Mouse (Mus musculus) gastrocnemius, adult 8-10 months (tissue): Measurements from ENCODE around the gene Focad. TPM values are rescaled to one million over a fixed set of nuclear protein-coding genes. Genes with fewer than 3 reads are reported as not detected.

Experiments
- DNase-seq, 2 experiments: peaks; one replicate each; pipeline ENCODE4 v3.0.0; 2022; ENCODE audit warnings: low spot score in 2 of 2
- total RNA-seq, 4 experiments: library from RNA; stranded (reverse); gene quantifications; 2 replicates each; pipeline ENCODE4 v1.2.4; 2022

Gene Focad
- total RNA-seq, 4 experiments from 2014 or later = 10.0 to 14.7 (median 11.2) TPM

DNA sequence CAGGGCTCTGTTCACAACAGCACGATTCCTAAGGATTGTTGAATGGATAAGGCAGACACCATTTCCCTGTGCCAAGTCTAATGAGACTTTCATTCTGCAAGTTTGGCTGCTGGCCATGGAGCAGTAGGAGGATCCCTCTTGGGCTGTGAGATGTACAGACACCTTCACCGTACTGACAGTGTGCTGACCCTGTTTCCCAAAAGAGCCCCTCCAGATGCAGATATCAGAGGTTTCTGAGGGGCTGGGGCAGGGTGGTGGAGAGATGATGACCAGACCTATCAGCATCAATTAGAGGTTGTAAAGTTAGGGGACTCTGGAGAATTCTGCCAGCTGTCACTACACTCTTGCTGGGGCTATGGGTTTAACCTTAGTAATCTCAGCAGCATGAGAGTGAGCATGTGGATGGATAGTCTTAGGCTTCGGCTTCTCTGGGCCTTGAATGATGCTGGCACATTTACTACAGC lies 115.0 kb downstream of the Focad start:
- no peak for DNase-seq

DNA sequence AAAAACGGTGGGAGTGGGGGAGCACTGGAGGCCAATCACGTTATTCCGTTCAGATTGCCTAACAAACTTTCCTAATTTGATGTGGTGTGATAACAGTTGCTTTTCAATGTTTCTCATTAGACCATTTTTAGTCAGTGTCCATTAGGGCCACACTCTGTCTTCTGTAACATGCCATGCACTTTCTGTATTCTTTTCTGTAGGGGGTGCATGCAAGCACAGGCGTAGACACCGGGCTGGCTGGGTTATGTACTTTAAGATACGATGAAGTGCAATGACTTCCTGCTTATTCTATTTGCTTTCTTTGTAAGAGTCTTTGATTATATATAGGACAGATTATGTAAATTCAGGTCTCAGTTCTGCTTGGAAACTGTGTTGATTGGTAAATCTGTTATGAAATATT lies 116.2 kb downstream of the Focad start:
- no peak for DNase-seq

DNA sequence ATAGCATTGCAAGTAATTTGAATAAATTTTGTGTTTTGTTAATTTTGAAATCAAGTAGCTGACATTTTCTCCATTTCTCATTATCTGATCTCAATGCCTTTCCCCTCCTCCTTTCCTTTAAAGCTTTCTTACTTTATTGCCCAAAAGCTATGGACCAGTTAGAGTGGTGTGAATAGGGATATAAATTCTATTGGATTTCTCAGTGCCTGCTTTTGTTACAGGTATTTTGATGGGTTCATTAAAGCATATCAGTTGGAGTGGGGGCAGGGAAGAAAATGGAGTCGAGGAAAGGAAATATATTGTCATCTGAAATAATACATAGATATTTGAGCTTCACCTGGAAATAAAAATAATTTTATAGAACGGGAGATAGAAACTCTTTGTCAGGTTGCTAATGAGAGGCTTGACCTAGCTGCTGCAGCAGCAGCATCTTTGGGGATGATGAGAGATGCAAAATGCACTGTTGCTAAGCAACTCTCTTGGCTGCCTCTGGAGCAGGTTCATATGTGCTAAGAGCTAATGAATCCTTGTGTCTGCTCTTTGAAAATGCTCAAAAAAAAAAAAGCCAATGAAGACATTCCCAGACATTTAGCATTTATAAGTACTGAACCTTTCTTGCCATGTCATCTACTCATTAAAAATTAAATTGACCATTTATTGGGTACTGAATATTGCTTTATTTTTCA lies 116.9 kb downstream of the Focad start:
- no peak for DNase-seq

DNA sequence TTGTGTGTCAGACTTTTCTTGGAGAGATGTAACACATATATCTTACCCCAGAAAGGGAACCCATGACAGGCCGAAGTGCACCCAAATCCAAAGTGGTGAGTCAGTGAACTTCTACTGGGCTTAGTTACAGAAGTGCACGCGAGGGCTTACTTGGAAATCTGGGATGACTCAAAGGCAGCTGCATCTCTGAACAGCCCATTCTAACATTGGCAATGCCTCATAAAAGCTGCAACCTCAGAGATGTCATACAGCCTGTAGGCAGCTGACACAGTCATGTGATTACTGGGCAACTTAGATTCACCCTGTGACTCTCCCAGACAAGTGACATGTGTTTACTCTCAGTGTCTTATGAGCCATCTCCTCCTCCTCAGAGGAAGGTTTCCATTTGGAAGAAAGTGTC lies 119.5 kb downstream of the Focad start:
- DNase-seq = no peak

DNA sequence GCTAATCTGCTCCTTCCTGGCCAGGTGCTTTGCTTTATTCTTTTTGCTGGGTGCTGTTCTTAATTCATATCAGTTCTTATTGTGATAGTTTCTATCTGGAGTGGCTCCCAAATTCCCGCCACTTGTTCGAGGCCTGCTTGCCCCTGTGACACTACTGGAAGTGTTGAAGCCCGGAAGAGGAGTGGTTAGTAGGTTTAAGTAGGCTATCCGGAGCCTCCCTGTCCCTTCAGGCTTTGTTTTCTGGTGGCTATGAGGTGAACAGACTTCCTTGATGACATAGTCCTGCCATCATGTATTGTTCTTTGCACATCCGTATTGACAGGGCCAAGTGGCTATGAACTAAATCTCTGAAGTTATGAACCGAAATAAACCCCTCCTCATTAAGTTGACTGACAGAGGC lies 123.9 kb downstream of the Focad start:
- no peak for DNase-seq

DNA sequence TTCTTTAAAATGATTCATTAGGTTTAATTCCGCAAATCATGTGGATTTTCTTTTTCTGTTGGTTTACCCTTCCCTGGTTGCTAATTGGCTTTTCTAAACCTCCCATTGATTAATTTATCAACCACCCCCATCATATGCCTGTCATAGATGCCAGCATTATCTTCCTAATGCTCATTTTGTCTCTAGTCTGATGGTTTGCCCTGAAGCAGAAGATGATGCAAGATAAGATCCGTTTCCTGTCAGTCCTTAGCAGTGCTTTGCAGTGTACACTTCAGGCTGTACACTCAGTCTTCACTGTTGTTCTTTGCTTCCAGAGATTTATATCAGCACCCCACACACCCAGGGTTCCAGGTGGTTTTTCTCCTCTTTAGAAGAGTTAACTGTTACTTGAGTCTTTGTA lies 124.4 kb downstream of the Focad start:
- no peak for DNase-seq

DNA sequence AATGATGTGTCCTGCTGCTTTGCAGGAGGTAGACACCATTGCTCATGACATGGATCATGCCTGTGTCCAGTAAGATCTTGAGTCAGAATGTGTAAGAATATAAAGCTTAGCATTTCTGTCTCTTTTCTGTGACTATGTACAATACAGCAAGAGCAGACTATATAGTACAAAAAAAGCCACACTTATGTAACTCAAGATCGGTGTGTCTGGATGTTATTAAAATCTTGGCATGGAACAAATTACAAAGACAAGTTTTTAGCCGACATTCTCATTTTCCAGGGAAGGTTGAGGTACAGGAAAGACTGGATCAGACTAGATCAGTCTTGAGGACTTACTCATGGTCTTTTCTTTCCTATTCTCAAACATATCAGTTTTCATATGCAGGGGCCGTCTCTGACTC lies 136.9 kb downstream of the Focad start:
- DNase-seq = no peak

DNA sequence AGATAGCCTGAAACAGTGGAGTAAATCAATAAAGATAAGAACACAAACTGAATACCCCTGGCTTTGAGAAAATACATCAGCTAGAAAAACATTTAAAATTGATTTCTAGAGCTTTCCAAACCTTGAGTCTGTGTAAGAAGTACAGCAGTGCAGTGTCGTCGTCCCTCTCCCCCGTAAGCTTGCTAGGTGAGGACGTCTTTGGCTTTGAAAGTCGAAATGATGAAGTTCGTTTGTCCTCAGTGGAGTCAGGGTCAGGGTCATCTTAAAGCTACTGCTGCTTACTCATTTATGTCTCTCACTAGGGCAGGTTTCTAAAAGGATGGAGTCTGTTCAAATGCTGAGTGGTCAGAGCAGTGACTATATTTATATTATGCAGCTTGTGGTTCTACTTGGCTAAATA lies 141.5 kb downstream of the Focad start:
- no peak for DNase-seq

DNA sequence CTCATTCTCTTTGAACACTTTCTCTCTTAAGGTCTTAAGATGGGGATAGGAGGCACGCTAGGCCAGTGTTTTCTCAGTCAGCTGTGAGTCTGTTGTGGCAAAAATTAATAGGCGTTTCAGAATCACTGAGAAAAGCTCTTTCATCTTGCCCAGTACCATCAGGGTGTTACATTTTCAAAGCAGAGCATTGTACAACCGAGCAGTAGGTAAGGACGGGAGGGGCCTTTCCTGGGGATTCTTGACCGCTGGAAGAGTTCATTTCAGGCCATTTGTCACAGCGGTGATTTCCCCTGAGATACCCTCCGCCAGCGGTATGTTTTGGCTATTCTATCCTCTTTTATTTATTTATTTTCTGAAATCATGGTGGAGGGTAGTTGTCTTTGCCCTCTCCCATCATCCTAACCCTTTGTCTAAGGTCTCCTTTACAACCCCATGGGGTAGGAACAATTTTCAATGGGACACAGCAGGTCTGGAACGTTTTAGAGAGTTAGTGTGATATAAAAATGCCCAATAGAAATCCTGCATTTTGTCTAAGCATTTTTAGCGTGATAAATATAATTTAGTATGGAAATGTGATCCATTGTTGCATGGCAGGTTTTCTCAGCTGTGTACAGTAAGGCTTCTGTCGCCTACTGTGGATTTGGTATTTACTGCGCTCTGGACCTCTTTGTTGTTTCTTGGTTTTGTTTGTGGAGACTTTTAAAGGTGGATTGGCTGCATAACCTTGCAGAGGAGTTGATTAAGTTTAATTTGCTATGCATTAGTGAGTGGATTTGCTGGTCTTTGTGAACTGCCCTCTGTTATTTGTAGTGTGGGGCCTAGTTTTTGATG lies 142.7 kb downstream of the Focad start:
- DNase-seq = no peak

DNA sequence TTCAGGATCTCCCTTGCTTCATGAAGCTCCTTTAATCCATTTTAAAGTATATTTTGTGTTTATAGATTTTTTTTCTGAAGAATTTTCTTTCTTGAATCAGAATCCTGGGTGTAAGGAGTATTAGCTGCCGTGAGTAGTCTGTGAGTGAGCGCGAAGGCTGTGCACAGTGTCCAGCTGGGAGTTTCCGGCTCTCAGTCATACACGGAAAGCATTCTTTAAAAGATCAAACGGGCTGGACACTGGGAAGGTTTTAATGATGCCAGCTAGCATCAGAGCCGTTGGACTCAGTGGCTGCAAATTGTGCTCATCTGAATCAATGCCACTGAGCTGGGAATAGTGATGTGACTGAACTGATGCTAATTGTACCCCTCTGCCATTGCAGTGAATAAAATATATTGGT lies 143.9 kb downstream of the Focad start:
- no peak for DNase-seq

DNA sequence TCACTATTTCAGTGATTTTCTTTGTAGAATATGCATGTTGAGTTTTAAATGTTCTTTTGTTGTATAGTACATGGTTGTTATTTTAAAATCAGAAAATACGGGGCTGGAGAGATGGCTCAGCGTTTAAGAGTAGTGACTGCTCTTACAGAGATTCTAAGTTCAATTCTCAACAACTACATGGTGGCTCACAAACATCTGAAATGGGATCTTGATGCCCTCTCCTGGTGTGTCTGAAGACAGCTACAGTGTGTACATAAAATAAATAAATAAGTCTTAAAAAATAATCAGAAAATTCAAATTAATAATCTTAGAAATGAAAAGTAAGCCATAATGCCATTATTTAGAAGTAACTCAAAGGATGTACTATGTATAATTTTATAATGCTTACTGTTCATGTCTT lies 149.4 kb downstream of the Focad start:
- DNase-seq = no peak

DNA sequence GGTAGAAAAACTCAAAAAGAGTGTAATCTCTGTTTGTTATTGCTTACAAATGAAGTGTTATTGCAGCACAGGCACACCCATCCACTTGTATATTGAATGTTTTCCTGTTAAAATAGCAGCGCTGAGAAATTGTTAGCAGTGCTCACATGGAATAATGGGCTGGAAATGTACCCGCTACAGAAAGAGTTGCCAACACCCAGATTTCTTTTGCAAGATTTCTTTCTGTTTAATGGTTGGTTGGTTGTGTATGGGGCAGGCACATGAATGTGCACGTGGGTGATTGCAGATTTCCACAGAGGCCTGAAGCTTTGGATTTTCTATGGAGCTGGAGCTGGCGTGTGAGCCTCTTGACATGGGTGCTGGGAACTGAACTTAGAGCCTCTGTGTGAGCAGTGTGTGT lies 151.1 kb downstream of the Focad start:
- no peak for DNase-seq

DNA sequence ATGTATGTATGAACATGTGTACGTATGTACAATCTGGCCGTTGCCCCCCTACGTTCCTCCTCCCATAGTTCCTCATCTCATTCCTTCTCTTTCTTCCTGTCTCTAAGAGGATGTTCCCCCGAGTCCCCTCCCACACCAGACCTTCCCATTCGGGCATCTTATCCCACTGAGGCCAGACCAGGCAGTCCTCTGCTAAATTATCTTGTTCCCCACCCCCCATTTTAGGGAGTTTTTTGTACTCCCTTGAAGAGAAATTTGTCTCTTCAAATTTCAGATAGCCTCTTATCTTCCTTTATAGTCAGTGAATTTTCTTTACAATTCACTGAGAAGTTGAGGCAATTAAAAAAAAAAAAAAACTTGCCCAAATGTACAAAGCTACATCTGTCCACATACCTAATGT lies 166.9 kb downstream of the Focad start:
- DNase-seq = no peak

DNA sequence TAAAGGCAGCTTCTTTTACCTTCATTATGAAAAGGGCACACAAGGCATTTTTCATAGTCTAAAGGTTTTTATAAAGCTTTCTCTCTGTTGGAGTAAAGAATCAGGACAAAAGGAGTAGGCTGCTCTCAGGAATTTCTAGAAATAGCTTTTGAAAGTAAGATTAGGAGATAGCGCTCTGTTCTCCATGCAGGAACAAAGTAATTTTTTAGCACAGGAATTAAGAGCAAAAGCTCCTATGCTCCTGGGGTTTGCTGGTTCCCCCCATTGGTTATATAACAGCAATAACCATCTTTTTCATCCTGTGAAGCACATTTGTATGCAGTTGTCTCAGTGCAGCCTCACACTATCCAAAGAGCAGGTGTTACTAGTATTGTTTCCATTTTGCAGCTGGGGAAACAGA lies 170.1 kb downstream of the Focad start:
- DNase-seq = no peak

DNA sequence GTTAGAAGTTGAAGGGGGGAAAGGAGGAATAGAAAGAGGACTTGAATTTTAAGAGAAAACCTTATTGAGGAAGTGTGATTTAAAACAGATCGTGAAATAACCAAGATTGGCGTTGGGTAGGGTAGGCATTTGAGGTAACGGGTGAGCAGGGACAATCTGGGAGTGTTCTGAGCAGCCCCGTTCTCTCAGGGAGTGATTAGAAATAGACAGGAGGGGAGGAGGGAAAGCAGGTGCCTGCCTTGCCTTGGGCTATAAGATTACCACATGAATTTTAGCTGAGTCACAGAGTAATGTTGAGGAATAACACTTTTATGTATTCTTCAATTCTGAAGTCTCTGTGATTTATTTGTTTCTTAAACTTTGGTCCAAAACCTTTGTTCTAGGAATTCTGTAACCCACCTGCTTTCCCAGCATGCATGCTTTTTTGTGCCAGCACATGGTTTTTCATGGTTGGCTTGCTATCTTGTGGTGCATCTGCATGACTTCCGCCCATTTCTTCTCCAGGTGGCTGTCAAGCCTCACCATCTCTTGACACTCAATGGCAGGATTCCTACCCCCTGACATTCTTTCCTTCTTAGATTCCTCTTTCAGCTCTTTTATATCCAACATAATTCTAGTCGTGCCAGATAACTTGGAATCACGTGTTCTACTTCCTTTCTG lies 176.1 kb downstream of the Focad start:
- DNase-seq = no peak

DNA sequence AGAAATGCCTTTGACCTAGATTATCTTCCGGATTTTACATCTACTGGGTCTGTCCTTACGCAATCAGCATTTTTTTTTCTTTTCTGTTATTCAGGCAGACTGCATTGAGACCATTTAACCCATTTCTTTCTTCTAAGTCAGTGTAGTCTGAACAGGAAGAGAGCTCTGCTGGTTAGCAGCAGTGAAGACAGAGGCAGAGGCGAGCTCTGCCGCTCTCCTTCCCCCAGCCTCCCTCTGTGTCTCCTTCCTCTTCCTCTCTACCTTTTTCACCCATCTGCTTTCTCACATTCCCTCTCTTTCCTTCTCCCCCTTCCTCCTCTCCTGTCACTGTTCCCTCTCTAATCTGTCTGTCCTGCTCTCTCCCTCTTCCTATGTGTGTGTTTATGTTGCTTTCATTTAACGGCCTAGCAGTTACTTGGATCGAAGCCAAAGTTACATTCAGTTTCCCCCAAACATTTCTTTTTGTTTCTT lies 181.2 kb downstream of the Focad start:
- DNase-seq = no peak

DNA sequence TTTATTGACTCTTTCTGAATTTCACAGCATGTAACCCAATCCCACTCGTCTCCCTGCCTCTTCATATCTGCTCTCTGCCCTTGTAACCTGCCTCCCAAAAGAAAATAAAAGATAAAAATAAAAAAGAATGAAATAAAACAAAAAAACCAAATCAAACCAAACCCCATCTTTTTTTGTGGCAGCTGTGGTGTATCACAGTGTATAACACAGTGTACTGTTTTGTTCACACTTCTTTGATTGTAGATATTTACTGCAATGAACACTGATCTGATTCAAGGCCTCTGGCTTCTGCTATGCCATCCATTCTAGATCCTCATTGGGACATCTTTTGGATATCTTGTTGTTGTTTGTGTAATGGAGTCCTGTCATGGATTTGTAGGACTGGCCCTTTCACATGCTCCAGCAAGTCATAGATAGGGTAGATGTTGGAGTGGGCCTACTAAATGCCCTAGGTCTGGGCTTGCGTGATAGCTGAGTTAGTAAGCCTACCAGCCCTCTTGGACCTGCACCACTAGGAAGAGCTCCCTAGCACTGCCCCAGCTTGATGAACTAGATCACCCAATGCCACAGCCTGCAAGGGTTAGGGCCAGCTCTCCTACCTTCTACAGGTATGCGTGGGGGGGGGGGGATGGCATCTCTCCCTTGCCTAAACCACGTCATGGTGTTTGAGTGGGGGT lies 181.8 kb downstream of the Focad start:
- DNase-seq = no peak

DNA sequence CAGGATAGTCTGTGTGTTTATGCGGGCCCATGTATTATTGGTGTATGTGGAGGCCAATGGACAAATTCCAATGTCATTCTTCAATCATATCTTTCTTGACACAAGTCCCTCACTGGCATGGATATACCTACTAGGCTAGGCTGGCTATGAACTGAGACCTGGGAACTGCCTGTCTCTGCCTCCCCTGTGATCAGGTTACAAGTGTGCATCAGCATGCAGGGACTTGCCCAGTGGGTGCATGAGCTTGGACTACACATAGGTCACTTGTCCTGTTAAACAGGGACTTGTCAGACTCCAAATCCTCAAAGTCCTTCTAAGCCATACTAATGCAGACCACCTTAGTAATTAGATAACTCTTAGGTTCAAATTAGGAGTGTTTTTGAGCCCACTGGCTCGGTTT lies 184.1 kb downstream of the Focad start:
- DNase-seq = no peak

DNA sequence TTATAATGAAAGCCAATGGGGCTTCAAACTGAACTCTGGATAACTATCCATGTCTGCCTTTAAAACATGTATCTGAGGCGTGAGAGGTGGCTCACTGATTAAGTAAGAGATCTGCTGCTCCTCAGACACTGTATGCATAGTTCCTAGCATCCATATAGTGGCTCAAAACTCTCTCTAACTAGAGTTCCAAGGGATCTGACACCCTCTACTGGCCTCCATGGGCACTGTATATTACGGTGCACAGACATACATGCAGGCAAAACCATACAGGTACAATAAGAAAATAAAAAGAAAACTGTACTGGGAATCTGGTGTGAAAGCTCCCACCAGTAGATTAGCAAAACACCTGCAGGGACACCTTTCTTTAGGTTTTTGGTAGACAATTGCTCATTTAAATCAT lies 186.1 kb downstream of the Focad start:
- no peak for DNase-seq

DNA sequence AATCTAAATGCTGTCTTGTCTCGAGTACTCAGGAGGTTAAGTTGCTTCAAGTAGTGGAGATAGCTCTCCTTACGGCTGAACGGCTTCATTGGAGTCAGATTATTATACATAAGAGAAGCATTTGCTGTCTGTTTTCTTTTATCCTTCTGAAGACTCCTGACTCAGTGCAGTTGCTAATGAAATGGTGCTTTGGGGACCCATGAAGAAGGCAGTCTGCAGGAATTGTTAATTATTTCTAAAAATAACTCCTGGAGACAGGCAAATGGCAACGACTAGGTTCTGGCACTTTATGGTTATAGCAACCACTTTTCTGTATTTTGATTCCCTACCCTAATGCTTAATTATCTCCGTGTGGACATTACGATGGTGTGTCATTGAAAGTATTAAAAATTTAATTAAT lies 201.1 kb downstream of the Focad start:
- no peak for DNase-seq

DNA sequence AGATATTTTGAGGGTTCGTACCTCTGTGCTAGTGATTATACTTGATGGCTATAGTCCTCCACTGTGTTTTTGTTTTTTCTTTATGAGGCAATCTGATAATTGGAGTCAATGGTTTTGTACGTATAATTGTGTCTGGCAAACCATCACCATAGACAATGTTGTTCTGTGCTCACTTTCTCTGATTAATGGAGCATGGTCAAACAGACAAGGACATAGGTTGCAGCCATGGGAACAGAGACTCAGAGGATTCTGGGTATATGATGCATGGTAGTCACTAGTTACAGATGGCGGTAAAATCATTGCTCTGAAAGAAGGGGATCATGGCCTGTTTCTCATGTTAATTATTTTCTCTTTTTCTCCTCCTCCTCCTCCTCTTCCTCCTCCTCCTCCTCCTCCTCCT lies 205.1 kb downstream of the Focad start:
- no peak for DNase-seq
